Mouse (Mus musculus): ENCODE results near the gene Prkn. TPM values are rescaled to one million over a fixed set of nuclear protein-coding genes. Genes with fewer than 3 reads are reported as not detected.

Prkn gene
- polyA plus RNA-seq, 1 experiment from 2014 or later, result 5.7 TPM

DNA sequence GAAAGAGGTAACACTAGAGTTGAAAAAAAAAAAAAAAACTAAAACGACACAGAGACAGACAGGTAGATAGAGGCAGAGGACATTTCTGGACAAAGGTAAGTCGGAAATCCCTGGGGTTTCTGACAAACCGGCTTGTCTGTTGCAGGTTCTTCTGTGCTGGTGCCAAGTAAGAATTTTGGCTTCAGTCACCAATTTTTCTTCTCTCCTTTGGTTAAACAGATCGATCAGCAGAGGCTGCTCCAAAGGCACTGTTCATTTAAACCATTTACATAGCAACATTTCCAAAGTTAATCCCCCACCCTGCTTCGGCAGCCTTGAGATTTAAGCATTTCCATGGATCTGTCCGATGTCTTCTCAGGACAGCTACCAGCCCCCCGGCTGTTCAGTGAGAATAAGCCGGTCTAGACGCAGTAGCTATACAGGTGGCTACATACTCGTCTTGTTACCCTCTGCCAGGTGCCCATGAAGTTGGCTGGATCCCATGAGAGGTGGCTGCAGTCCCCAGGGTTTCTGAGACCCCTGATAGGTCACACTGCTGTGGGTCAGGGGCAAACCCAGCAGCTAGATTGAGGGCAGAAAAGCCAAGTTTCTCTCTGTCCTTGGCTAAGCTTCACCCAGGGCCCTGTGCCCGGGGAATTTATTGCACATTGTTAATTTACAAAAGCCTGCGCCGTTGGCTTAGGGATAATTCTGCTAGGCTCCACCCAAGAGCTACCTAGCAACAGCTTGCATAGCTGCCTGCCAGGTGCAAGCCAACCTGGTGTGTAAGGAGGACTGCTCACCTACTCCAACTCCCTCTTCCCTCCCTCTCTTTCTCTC lies 1133.0 kb downstream of the Prkn start:
- no peaks in the 10 kb centered on the region for H3K9me3 ChIP-seq (ENCODE audit: control insufficient read depth, low read length)
- no peak overlapping the region for H3K9ac ChIP-seq (ENCODE audit: low read depth, low read length)
- H3K27me3 ChIP-seq (replicated peaks; ENCODE audit: control insufficient read depth, insufficient read depth, low read length), result no peaks in the 10 kb centered on the region
- H3K4me1 ChIP-seq (ENCODE audit: control insufficient read depth, insufficient read depth, low read depth, low read length), result peaks cover 13% of the 10 kb centered on the region
- no peaks in the 10 kb centered on the region for H3K36me3 ChIP-seq (ENCODE audit: control insufficient read depth, insufficient read depth, low read length)
- WGBS, result 51% methylated on average over 13 of the region's 13 CpGs
- H3K27ac ChIP-seq (ENCODE audit: low read depth, low read length), result no peak overlapping the region
- H3K4me2 ChIP-seq (ENCODE audit: low read length), result no peak overlapping the region
- ATAC-seq, result no peak
- no peak overlapping the region for H3K4me3 ChIP-seq (ENCODE audit: low read length)

DNA sequence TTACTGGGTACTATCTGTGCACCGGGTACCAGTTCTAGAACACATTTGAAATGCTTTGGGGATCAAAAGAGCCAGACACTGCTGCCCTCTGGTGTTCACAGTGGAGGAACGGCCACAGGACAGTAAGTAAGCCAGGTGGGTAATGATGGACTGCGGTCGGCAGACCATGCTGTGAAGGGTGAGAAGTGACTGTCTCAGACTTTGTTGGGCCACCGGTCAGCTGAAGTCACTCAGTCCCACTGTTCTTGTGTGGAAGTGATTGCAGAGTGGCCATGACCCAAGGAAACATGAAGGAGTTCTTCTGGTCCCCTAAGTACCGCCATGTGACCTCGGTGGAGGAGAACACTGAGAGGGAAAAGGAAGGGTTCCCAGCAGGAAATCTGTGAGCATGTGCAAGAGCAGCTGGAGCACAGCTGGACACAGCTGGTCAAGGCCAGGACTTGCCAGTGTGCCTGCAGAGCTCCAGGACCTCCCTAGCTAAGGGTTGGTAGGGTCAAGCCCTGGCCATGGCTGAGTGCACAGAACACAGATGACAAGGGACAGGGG lies 1135.0 kb downstream of the Prkn start:
- Histone ChIP-seq H3K27me3 (replicated peaks; ENCODE audit: control insufficient read depth, insufficient read depth, low read length) (no peaks in the 10 kb centered on the region), H3K4me3 (ENCODE audit: low read length) (no peak overlapping the region), H3K27ac (ENCODE audit: low read depth, low read length) (no peak overlapping the region), H3K4me1 (ENCODE audit: control insufficient read depth, insufficient read depth, low read depth, low read length) (peaks cover 16% of the 10 kb centered on the region), H3K4me2 (ENCODE audit: low read length) (no peak overlapping the region), H3K9me3 (ENCODE audit: control insufficient read depth, low read length) (no peaks in the 10 kb centered on the region), H3K9ac (ENCODE audit: low read depth, low read length) (no peak overlapping the region), H3K36me3 (ENCODE audit: control insufficient read depth, insufficient read depth, low read length) (no peaks in the 10 kb centered on the region)
- 33% methylated on average over 7 of the region's 7 CpGs for WGBS
- 0 out of 2 replicates have a peak, but pooled peaks have one; percentile 15 for ATAC-seq

DNA sequence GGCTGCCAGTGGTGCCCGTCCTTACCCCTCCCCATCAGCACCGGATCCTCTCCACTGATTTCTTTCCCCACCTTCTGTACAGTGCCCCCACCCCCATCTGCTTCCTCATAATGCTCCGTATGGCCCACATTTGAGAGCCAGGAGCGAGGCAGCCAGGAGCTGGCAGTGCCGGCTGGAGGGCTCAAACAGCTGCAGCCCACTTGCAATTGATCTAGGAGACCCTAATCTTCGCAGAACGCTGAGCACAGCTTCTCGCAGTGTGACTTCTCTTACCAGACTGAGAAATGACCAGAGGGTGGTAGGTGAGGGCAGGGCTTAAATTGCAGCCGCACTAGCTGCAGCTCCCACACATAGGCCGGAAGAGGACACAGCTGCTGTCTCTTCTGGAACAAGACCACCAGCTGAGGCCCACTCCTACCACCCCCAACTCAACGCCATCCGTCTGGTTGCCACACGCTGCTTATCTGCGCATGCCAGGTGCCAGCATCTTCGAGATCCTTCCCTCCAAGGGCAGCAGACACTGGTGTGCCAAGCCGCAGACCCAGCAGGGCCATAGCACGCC lies 1138.2 kb downstream of the Prkn start:
- H3K9me3 ChIP-seq (ENCODE audit: control insufficient read depth, low read length), result no peaks in the 10 kb centered on the region
- ATAC-seq, result peak; percentile 80
- H3K27ac ChIP-seq (ENCODE audit: low read depth, low read length), result peak overlapping the region; percentile 36; the same call in 1 of the 2 replicates
- no peak overlapping the region for H3K4me2 ChIP-seq (ENCODE audit: low read length)
- no peak overlapping the region for H3K4me3 ChIP-seq (ENCODE audit: low read length)
- peaks cover 7% of the 10 kb centered on the region for H3K4me1 ChIP-seq (ENCODE audit: control insufficient read depth, insufficient read depth, low read depth, low read length)
- 24% methylated on average over 17 of the region's 17 CpGs for WGBS
- H3K9ac ChIP-seq (ENCODE audit: low read depth, low read length), result peak overlapping the region; percentile 28; the same call in 1 of the 2 replicates
- no peaks in the 10 kb centered on the region for H3K36me3 ChIP-seq (ENCODE audit: control insufficient read depth, insufficient read depth, low read length)
- no peaks in the 10 kb centered on the region for H3K27me3 ChIP-seq (replicated peaks; ENCODE audit: control insufficient read depth, insufficient read depth, low read length)

DNA sequence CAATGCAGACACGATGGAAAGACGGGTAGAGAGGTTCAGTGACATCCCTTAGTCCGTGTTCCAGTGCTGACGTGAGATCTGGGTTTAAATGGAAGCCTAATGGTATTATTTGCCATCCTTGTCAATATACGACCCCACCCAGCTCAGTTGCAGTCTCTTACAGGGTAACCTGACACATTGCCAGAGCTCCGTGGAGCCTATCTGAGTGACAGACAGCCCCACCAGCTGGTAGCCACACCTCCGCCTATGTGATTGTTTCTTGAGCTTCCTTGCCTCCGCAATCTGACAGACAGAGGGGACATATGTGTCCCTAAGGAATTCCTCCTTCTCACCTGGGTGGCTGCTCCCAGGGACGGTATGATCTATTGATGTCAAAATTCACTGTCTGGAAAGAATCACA lies 1141.5 kb downstream of the Prkn start:
- WGBS, result 66% methylated on average over 9 of the region's 9 CpGs
- H3K27ac ChIP-seq (ENCODE audit: low read depth, low read length), result no peak overlapping the region
- no peaks in the 10 kb centered on the region for H3K9me3 ChIP-seq (ENCODE audit: control insufficient read depth, low read length)

DNA sequence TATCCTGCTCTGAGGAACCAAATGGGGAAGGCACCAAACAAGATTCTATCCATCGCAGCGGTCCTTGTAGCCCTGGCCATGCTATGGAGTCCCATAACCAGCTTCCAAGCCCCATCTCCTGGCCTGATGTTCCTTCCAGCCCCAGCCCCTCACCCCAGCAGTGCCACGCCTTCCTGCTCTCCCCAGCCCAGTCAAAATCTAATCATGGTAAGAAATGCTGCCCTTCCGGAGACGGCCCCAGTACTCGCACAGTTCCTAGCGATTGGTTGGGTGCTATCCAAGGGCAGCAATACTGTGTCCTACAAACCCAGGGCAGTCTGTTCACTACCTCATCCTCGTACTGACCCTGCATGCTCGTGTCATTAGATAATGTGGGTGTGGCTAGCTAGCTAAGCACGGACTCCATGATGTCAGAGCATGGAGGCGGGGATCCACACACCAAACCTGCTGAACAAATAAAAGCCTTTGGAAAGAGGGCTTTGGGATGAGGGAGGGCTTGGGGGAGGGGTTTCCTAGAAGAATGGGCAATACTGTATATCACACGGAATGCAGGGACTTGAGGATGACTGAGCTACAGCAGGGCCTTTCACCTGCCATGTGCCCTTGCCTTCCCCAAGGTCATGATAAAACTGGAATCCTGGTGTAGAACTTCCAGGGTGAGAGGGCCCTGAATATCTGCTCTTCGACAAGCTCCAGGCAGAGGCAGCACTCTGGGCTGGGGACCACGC lies 1148.1 kb downstream of the Prkn start:
- Histone ChIP-seq H3K9ac (ENCODE audit: low read depth, low read length) (no peak overlapping the region), H3K27me3 (replicated peaks; ENCODE audit: control insufficient read depth, insufficient read depth, low read length) (no peaks in the 10 kb centered on the region), H3K4me2 (ENCODE audit: low read length) (no peak overlapping the region), H3K4me1 (ENCODE audit: control insufficient read depth, insufficient read depth, low read depth, low read length) (no peaks in the 10 kb centered on the region), H3K36me3 (ENCODE audit: control insufficient read depth, insufficient read depth, low read length) (no peaks in the 10 kb centered on the region), H3K27ac (ENCODE audit: low read depth, low read length) (no peak overlapping the region), H3K9me3 (ENCODE audit: control insufficient read depth, low read length) (no peaks in the 10 kb centered on the region), H3K4me3 (ENCODE audit: low read length) (no peak overlapping the region)
- no peak for ATAC-seq
- 82% methylated on average over 14 of the region's 14 CpGs for WGBS

More for the DNA sequence above, 1141.5 kb downstream of the Prkn start:
- Histone ChIP-seq H3K4me1 (ENCODE audit: control insufficient read depth, insufficient read depth, low read depth, low read length) (peaks cover 7% of the 10 kb centered on the region), H3K4me2 (ENCODE audit: low read length) (no peak overlapping the region), H3K4me3 (ENCODE audit: low read length) (no peak overlapping the region), H3K36me3 (ENCODE audit: control insufficient read depth, insufficient read depth, low read length) (no peaks in the 10 kb centered on the region), H3K9ac (ENCODE audit: low read depth, low read length) (no peak overlapping the region), H3K27me3 (replicated peaks; ENCODE audit: control insufficient read depth, insufficient read depth, low read length) (no peaks in the 10 kb centered on the region)
- no peak for ATAC-seq

DNA sequence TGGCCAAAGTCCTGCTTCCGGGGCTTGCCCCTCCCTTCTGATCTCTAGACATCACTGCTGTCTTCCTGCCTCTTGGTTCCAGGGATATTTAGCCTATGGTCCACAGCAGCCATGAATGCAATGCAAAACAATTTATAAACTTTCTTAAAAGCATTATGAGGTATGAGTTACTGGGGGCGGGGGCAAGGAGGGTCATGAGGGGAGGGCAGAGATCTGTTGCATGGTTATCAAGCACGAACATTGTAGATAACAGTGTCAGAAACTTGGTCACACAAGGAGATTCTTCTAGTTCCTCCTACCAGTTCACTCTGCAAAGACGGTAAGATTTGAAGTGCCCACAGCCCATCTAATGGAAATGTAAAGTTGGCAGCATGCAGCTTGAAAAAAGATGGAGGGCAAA lies 1149.1 kb downstream of the Prkn start:
- H3K9ac ChIP-seq (ENCODE audit: low read depth, low read length), result no peak overlapping the region
- H3K9me3 ChIP-seq (ENCODE audit: control insufficient read depth, low read length), result no peaks in the 10 kb centered on the region
- H3K36me3 ChIP-seq (ENCODE audit: control insufficient read depth, insufficient read depth, low read length), result no peaks in the 10 kb centered on the region
- H3K4me3 ChIP-seq (ENCODE audit: low read length), result no peak overlapping the region
- no peaks in the 10 kb centered on the region for H3K27me3 ChIP-seq (replicated peaks; ENCODE audit: control insufficient read depth, insufficient read depth, low read length)
- H3K4me1 ChIP-seq (ENCODE audit: control insufficient read depth, insufficient read depth, low read depth, low read length), result no peaks in the 10 kb centered on the region
- 88% methylated on average over 4 of the region's 4 CpGs for WGBS
- ATAC-seq, result no peak
- H3K27ac ChIP-seq (ENCODE audit: low read depth, low read length), result no peak overlapping the region
- H3K4me2 ChIP-seq (ENCODE audit: low read length), result no peak overlapping the region

DNA sequence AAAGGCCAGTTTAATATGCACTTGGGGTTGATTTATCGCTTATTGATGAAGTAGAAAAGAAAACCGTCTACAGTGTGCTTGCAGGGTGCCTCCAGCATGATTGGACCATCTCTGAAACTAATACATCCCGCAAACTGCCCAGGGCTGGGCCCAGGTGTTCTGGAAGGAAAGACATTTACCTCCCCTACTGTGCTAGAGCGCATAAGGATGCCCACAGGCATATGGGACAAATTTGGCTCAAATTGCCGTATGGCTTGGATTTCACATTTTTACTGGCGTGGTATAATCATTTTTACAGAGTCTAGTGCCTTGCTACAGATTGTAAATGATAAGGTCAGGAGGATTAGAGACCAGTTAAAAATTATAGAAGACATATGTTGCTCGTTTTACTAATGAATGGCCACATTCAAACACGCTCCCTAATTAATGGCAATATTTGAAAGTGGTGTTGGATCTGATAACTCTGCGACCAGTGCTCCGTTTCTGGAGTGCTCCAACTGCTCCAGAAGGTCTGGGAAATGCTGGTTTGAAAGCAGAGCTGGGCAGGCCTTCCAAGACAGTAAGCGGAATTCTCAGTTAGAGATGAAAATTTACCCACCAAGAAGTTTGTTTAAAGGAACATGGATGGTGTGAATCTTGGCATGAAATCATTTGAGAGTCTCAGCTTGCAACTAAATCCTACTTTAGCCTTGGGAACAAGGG lies 1150.4 kb downstream of the Prkn start:
- Histone ChIP-seq H3K9me3 (ENCODE audit: control insufficient read depth, low read length) (no peaks in the 10 kb centered on the region), H3K27me3 (replicated peaks; ENCODE audit: control insufficient read depth, insufficient read depth, low read length) (no peaks in the 10 kb centered on the region), H3K36me3 (ENCODE audit: control insufficient read depth, insufficient read depth, low read length) (no peaks in the 10 kb centered on the region), H3K4me3 (ENCODE audit: low read length) (no peak overlapping the region), H3K9ac (ENCODE audit: low read depth, low read length) (no peak overlapping the region), H3K27ac (ENCODE audit: low read depth, low read length) (no peak overlapping the region), H3K4me1 (ENCODE audit: control insufficient read depth, insufficient read depth, low read depth, low read length) (no peaks in the 10 kb centered on the region), H3K4me2 (ENCODE audit: low read length) (no peak overlapping the region)
- 67% methylated on average over 11 of the region's 11 CpGs for WGBS
- ATAC-seq, result no peak

DNA sequence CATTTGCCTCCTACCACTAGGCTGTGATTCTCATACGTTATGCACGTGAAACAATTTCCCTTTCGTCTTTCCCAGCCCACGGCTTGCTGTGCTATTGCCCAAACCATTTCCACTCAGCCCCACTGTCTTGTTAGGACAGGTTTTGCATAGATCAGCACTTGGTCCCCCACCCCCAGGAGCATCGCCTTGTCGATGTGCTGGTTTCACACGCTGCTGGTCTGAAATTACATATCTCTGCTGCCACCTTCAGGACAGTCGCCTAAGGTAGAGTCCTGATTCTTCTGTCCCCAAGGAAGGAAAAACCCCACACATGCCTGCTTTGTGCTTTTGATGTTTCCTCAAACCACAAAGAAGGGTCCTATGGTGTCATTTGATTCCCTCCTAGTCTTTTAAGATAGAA lies 1153.1 kb downstream of the Prkn start:
- no peak overlapping the region for H3K27ac ChIP-seq (ENCODE audit: low read depth, low read length)
- H3K4me3 ChIP-seq (ENCODE audit: low read length), result no peak overlapping the region
- no peaks in the 10 kb centered on the region for H3K4me1 ChIP-seq (ENCODE audit: control insufficient read depth, insufficient read depth, low read depth, low read length)
- H3K9ac ChIP-seq (ENCODE audit: low read depth, low read length), result no peak overlapping the region
- ATAC-seq, result no peak; the same call in 1 of the 2 replicates
- H3K4me2 ChIP-seq (ENCODE audit: low read length), result 0 out of 2 replicates have a peak overlapping the region, but pooled peaks have one; percentile 20
- H3K9me3 ChIP-seq (ENCODE audit: control insufficient read depth, low read length), result no peaks in the 10 kb centered on the region
- no peaks in the 10 kb centered on the region for H3K36me3 ChIP-seq (ENCODE audit: control insufficient read depth, insufficient read depth, low read length)
- no peaks in the 10 kb centered on the region for H3K27me3 ChIP-seq (replicated peaks; ENCODE audit: control insufficient read depth, insufficient read depth, low read length)
- WGBS, result 21% methylated on average over 8 of the region's 8 CpGs
